Mouse (Mus musculus) limb, embryonic 12.5 days (tissue): ENCODE results near the gene Med17. TPM values are rescaled to one million over a fixed set of nuclear protein-coding genes. Genes with fewer than 3 reads are reported as not detected.

Source experiments
- ATAC-seq: fragments of 200-750 bp; cut with Nextera tagmentation; 2 replicates; pipeline ENCODE4 v1.8.0; 2017; ENCODE audit warnings: low read depth, moderate TSS enrichment; ENCODE audit not compliant: insufficient number of reproducible peaks, insufficient read depth, low FRiP score, low TSS enrichment
- H3K27ac ChIP-seq: fragments of 300-500 bp; sonication (generic); 2 replicates; pipeline ENCODE4 v1.5.1; 2016; ENCODE audit warnings: mild to moderate bottlenecking, moderate library complexity
- H3K27me3 ChIP-seq: fragments of 300-500 bp; sonication (generic); 2 replicates; pipeline ENCODE4 v1.6.1; 2016; ENCODE audit warnings: mild to moderate bottlenecking, moderate library complexity
- H3K36me3 ChIP-seq: fragments of 300-500 bp; sonication (generic); 2 replicates; pipeline ENCODE4 v1.6.1; 2016; ENCODE audit warnings: mild to moderate bottlenecking, moderate library complexity
- H3K4me1 ChIP-seq: fragments of 300-500 bp; sonication (generic); replicated peaks from 2 replicates; pipeline ENCODE4 v1.6.1; 2016
- H3K4me2 ChIP-seq: fragments of 300-500 bp; sonication (generic); 2 replicates; pipeline ENCODE4 v1.6.1; 2016; ENCODE audit warnings: mild to moderate bottlenecking, moderate library complexity
- H3K4me3 ChIP-seq: fragments of 300-500 bp; sonication (generic); replicated peaks from 2 replicates; pipeline ENCODE4 v1.5.1; 2016; ENCODE audit warnings: mild to moderate bottlenecking
- H3K9ac ChIP-seq: fragments of 300-500 bp; sonication (generic); replicated peaks from 2 replicates; pipeline ENCODE4 v1.6.1; 2016; ENCODE audit warnings: mild to moderate bottlenecking, moderate library complexity
- H3K9me3 ChIP-seq: fragments of 300-500 bp; sonication (generic); 2 replicates; pipeline ENCODE4 v1.6.1; 2016; ENCODE audit warnings: mild to moderate bottlenecking, moderate library complexity
- WGBS: fragments of 180-500 bp; shearing (Covaris S2); methylation state at CpG from one replicate; pipeline ENCODE4 v1.1.7; 2016; 5-methylcytosine and 5-hydroxymethylcytosine counted together
- polyA plus RNA-seq: library from polyadenylated mRNA; unstranded; fragments of >200 nt; fragmentation: Nextera tagmentation; extraction: Ambion mirVana; gene quantifications from 2 replicates; pipeline ENCODE4 v1.2.1, GENCODE M21; 2016

Med17 gene
- polyA plus RNA-seq, 1 experiment from 2014 or later = 41.0 TPM

DNA sequence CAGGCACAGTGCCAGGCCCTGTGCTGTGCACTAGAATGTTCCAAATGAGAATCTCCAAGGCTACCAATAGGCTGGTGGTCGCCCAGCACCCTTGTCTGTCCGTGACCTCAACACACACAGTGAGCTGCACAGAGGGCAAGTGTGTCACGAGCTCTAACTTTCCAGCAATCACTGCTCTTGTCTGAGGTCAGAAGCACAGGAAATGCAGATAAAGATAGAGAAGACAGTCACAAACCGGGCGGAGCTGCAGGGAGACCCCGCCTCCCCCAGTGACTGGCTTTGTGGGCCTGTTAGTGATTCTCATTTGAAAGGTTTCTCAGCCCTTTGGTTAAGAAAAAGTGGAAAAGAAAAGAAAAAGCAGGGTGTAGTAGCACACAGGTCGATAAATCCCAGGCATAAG, 29.4 kb downstream of the Med17 start:
- ATAC-seq = no peak
- 0 out of 2 replicates have a peak, but pooled peaks cover 7% of the 10 kb centered on the region for H3K9me3 ChIP-seq
- no peaks in the 10 kb centered on the region for H3K36me3 ChIP-seq
- no peak overlapping the region for H3K4me3 ChIP-seq
- H3K27me3 ChIP-seq = no peaks in the 10 kb centered on the region
- no peak overlapping the region for H3K27ac ChIP-seq
- 0 out of 2 replicates have a peak, but pooled peaks cover 2% of the 10 kb centered on the region for H3K4me1 ChIP-seq
- H3K4me2 ChIP-seq = no peak overlapping the region
- H3K9ac ChIP-seq = no peak overlapping the region
- WGBS = 79% methylated on average over 7 of the region's 7 CpGs

DNA sequence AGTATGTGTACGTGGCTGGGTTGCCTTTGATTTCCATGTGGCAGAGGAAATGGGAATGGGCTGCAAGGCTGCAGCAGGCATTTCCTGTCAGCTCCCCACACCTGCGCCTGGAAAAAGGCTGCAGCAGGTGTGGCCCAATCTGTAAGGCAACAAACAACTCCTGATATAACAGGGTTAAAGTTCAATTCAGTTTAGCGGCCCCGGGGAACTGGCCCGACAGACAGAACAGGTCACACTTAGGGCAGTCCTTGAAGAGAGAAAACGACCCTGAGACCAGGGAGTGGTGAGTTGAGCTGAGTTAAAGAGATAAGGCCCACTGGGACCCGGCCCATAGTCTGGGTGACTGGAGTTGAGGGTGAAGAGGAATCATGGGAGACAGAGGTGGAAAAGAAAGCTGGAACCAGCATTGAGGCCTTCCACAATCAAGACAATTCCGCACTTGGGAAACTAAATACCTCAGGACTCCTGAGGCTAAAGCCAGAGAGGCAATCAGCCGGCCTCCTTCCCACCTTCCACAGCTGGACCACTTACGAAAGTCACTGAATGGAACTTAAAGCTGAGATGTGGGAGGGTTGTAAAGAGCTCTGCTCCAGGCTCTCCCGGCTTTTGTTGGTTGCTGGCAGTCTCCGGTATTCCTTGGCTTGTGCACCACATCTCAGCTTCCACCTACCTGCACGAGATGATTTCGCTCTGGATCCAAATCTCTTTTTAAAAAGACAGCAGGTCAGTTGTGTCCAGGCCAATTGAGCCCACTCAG, 34.2 kb downstream of the Med17 start:
- no peak overlapping the region for H3K27ac ChIP-seq
- peaks cover 3% of the 10 kb centered on the region for H3K27me3 ChIP-seq
- no peak overlapping the region for H3K4me2 ChIP-seq
- H3K9ac ChIP-seq = no peak overlapping the region
- H3K4me3 ChIP-seq = no peak overlapping the region
- ATAC-seq = no peak
- 0 out of 2 replicates have a peak, but pooled peaks cover 7% of the 10 kb centered on the region for H3K9me3 ChIP-seq
- H3K36me3 ChIP-seq = no peaks in the 10 kb centered on the region
- 54% methylated on average over 14 of the region's 14 CpGs for WGBS
- peaks cover 8% of the 10 kb centered on the region; the same call in 1 of the 2 replicates for H3K4me1 ChIP-seq

DNA sequence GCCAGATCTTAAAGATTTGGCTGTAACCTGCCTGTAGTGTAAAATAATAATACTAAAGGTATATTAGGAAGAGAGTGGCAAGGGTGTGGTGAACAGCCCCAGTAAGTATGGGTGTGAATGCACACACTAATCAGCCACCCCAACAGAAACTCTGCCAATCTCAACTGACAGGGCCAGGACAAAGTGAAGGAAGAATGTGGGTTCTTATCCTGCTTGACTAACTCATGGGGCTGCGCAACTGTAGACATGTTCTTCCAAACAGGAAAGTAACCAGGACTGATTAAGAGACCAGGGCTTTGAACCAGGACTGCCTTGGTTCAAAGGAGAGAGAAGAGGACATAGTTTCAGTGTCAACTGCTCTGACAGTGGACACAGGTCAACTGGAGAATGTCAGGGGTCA, 37.6 kb downstream of the Med17 start:
- Histone ChIP-seq H3K9ac (no peak overlapping the region), H3K4me3 (no peak overlapping the region), H3K27me3 (peaks cover 31% of the 10 kb centered on the region), H3K4me2 (no peak overlapping the region), H3K9me3 (no peaks in the 10 kb centered on the region), H3K4me1 (peaks cover 18% of the 10 kb centered on the region), H3K36me3 (no peaks in the 10 kb centered on the region), H3K27ac (no peak overlapping the region)
- 91% methylated on average over 1 of the region's 1 CpGs for WGBS
- no peak for ATAC-seq

DNA sequence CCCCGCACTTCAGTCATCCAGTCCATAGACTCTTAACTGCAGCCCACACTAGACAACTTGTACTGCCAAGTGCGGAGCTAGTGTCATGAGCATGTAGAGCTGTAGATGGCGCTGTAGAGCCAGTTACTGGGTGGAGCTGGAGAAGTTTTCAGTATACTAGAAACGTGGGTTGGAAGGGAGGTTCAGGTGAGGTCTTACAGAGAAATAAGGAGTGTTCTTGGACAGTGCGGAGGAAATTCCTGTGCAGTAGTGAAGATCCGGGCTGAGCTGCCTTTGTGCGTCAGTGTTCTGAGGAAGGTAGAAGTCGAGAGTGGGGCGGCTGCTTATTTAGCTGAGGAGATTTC, 38.2 kb downstream of the Med17 start:
- ATAC-seq = no peak
- H3K27me3 ChIP-seq = peaks cover 31% of the 10 kb centered on the region
- no peaks in the 10 kb centered on the region for H3K9me3 ChIP-seq
- no peak overlapping the region for H3K4me2 ChIP-seq
- no peak overlapping the region for H3K9ac ChIP-seq
- H3K36me3 ChIP-seq = no peaks in the 10 kb centered on the region
- no peak overlapping the region for H3K27ac ChIP-seq
- peaks cover 18% of the 10 kb centered on the region for H3K4me1 ChIP-seq
- no peak overlapping the region for H3K4me3 ChIP-seq
- 45% methylated on average over 9 of the region's 9 CpGs for WGBS

DNA sequence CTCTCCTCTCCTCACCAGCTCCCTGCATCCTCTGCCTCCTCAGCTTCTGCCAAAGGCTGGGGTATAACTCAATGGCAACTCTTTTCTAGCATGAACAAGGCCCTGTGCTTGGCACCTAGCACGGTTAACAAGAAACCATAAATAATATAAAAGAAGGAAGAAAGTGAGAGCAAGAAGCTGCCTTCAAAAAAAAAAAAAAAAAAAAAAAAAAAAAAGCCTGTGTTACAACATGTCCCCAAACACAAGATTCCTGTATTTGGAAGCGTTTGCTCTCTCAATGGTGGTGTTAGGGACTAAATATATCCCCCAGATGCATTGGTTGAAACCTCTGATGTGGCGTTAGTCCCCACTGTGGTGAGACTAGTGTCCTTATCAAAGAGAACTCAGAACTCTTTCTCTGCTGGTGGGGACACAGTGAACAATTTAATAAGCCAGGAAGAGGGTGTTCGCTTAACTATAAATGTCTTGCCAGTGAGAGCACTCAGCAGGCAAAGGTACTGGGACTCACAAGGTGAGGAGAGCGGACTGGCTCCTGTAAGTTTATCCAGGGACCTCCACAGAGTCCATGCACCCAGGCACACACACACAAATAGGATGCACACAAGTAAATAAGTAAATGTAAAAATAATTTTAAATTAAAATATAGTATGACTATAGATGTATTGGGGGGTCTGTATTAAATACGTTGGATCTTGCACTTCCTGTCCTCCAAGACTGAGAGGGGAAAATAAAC, 38.7 kb downstream of the Med17 start:
- Histone ChIP-seq H3K27me3 (peaks cover 31% of the 10 kb centered on the region), H3K9ac (no peak overlapping the region), H3K4me3 (no peak overlapping the region), H3K9me3 (no peaks in the 10 kb centered on the region), H3K4me1 (peaks cover 18% of the 10 kb centered on the region), H3K4me2 (no peak overlapping the region), H3K36me3 (no peaks in the 10 kb centered on the region), H3K27ac (no peak overlapping the region)
- no peak for ATAC-seq
- WGBS = 66% methylated on average over 6 of the region's 6 CpGs

DNA sequence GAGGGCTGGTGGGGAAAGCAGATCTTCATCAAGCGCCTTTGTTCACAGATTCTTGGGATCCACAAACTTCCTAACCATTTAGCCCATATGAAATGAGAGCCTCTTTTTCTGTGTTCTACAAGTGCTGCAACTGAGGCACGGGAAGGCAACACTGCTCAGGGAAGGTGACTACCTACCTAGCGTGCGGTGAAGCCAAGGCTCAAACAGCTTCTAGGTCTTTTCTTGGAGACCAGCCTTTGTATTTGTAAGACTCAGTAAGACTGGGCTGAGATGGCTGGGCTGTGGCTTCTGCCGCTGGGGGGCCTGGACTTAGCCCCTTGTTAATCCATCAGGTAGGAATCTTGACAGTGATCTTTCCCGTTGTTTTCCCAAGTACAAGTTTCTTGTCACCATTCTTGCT, 39.7 kb downstream of the Med17 start:
- ATAC-seq = no peak
- 87% methylated on average over 6 of the region's 6 CpGs for WGBS
- Histone ChIP-seq H3K4me1 (peaks cover 12% of the 10 kb centered on the region), H3K9me3 (no peaks in the 10 kb centered on the region), H3K4me3 (no peak overlapping the region), H3K27me3 (peaks cover 31% of the 10 kb centered on the region), H3K9ac (no peak overlapping the region), H3K36me3 (no peaks in the 10 kb centered on the region), H3K4me2 (no peak overlapping the region), H3K27ac (no peak overlapping the region)

DNA sequence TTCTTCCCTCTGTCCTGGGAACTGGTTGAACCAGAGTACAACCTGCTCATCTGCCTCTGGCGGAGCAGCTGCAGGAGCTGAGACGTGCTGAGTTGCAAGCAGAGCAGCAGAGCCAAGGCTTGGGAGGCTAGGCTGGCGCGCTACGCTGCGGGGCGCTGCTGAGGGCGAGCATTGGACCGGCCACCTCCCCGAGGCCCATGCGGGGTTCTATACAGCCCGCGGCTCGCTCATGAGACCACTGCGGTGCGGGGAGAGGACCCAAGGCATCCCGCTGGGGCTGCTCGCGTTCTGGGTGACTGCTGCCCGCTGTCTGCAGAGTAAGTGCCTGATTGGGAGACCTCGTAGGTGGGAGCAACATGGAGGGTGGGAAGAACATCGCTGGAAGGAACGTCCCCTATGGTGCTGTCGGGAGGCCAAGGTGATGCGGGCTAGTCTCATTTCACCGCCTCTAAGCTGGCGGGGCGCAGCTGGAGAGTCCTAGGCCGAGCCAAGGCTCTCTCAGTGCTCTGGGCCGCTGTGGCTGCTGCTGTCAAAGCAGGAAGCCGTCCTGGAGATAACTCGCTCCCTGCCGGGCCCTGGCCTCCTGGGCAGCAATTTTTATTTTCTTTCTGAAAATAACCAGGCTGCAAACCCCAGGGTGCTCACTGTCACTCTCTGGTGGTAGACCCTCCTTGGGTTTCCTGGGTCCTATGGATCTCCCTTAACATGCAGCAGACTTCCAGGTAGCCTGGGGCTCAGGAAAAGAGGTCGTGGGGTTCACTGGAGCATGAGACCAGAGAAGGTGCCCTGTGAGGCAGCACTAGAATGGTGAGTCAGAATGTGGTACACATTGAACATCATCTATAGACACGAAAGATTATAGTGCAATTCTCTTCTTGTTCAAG, 40.4 kb downstream of the Med17 start, which contains the start of gene Vstm5:
Gene Vstm5 (plus strand): TSS at position 4 of the 884 bp plus-strand sequence.
- WGBS = 6% methylated on average over 35 of the region's 35 CpGs
- peak within 1 kb of the TSS; percentile 59 for H3K9ac ChIP-seq
- ATAC-seq = peak; percentile 81
- H3K9me3 ChIP-seq = no peaks in the 10 kb centered on the region
- peak within 1 kb of the TSS; percentile 80 for H3K4me2 ChIP-seq
- peaks cover 31% of the 10 kb centered on the region for H3K27me3 ChIP-seq
- no peaks in the 10 kb centered on the region for H3K36me3 ChIP-seq
- peak within 1 kb of the TSS; percentile 45 for H3K4me3 ChIP-seq
- H3K27ac ChIP-seq = no peak within 1 kb of the TSS
- H3K4me1 ChIP-seq = peaks cover 10% of the 10 kb centered on the region

DNA sequence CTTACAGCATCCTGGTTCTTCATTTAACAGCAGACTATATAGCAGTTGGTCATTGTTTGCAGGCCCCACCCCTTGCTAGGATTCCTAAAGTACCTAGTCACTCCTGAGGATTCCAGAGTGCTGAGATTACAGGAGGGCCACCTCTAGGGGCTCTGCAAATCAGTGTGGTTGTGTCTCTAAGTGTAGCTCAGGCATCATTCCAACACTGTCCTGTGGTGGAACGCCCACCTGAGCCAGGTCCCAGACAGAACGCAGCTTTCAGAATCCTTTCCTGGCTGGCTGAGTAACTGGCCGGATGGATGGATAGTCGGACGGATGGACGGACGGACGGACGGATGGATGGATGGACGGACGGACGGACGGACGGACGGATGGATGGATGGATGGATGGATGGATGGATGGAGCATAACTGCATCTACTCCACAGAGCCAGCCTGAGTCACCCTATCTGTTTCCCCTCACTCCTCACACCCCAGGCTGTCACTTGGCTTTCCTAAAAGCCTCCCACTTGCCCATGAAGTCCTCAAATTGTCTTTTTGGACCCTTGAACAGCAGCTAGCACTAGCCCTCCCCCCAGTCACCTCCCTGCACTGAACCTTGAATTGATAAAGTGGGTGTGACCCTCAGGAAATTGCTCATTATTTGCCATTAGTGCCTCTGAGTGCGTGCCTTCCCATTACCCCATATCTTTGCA, 41.3 kb downstream of the Med17 start:
- Histone ChIP-seq H3K4me1 (peaks cover 10% of the 10 kb centered on the region), H3K9ac (peak overlapping the region; percentile 59), H3K4me3 (peak overlapping the region; percentile 45), H3K36me3 (no peaks in the 10 kb centered on the region), H3K27ac (no peak overlapping the region), H3K9me3 (no peaks in the 10 kb centered on the region), H3K27me3 (peaks cover 31% of the 10 kb centered on the region), H3K4me2 (peak overlapping the region; percentile 80)
- ATAC-seq = no peak
- WGBS = 80% methylated on average over 16 of the region's 16 CpGs

DNA sequence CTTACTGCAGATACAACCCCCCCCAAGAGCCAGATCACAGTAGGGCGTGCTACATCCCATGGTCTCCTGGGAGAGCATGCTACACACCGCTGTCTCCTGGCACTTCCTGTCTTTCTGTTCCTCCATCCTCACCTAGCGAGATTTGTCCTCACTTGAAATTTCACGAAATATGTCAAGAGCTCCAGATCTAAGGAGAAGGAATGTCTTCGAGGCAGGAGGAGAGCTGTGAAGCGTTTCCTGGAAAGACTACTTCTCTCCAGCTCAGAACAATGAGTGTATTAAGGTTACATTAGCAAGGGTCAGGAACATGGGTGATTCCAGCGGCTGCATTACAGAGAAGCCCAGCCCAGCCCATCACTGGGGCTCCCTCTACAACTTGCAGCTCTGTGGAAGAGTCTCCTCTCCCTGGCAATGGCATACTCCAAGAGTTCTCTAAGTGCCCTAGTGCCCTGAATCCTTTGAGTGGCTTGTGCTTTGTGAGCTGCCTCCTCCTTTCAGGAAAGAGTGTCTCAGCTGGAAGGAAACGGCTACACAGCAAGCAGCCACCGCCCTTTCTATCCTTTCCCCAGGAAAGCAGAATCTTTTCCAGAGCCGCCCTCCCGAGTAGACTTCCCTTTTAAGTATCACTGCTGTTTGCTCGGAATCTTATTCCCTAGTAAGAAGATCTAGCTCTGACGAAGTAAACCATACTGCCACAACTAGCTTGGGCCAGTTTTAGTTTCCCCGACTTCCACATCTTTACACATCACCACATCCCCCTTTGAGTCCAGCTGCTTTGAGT, 42.0 kb downstream of the Med17 start:
- H3K27ac ChIP-seq = no peak overlapping the region
- 59% methylated on average over 14 of the region's 14 CpGs for WGBS
- no peak overlapping the region for H3K9ac ChIP-seq
- peaks cover 10% of the 10 kb centered on the region for H3K4me1 ChIP-seq
- no peaks in the 10 kb centered on the region for H3K36me3 ChIP-seq
- H3K27me3 ChIP-seq = peaks cover 31% of the 10 kb centered on the region
- H3K4me3 ChIP-seq = no peak overlapping the region
- ATAC-seq = no peak
- no peak overlapping the region for H3K4me2 ChIP-seq
- H3K9me3 ChIP-seq = no peaks in the 10 kb centered on the region

DNA sequence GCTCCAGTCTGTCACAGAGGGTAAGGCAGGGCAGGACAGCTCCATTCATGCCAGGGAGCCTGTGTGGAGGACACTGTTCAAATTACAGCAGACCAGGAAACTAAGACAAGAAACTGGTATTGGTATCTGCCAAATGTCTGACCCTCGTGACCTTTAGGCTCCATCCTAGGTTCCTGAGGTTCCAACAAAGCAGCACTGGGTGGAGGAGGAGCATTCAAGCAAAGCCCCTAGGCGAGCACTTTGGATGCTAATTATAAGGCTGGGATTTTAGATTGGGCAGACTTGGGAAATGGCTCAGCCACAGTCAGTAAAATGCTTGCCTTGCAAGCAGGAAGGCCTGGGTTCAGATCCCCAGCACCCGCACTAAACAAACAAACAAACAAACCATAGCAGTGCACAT, 43.7 kb downstream of the Med17 start:
- Histone ChIP-seq H3K9me3 (0 out of 2 replicates have a peak, but pooled peaks cover 4% of the 10 kb centered on the region), H3K4me1 (peaks cover 10% of the 10 kb centered on the region), H3K27me3 (peaks cover 31% of the 10 kb centered on the region), H3K4me3 (no peak overlapping the region), H3K4me2 (no peak overlapping the region), H3K36me3 (no peaks in the 10 kb centered on the region), H3K9ac (no peak overlapping the region), H3K27ac (no peak overlapping the region)
- 78% methylated on average over 3 of the region's 3 CpGs for WGBS
- no peak for ATAC-seq
